Mouse (Mus musculus) testis, postnatal 10 days (tissue): ENCODE measurements around the gene Jazf1.

Source experiments
- DNase-seq: peaks from one replicate; pipeline ENCODE4 v3.0.0; 2021; ENCODE audit warnings: low spot score

Jazf1 gene

DNA sequence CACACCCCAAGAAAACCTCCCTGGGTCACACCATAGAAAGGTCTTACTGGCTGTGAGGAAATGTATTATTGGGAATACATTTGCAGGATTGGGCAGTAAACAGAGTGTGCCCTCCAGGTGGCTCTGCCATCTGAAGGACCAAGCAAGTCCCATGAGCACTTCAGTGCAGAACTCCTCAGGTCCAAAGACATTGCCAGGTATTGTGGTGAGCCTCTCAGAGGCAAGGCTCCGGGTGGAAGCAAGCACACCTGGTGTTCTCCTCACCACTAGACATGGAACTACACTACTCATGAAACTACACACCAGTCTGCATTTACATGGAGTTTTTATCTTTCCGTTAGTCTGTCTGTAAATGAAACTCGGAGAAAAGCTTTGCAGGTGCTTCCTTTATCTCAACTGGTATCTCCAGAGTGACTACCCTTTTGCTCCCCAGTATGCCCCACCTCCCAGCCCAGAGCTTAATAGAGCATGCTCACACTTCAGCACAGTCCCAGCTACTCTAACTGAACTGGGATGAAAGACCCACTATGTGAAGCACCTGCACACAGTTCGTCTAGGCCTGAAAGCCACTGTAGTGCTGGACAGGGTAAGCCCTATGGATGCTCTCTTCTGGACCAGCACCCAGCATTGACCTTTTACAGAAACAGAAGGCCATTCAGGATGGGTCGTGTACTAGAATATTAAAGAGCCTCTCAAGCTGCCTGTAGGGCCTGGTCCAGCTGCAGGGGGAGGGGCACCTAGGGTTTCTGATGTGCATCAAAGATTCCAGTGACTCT, 156.1 kb downstream of the Jazf1 start:
- no peak for DNase-seq

DNA sequence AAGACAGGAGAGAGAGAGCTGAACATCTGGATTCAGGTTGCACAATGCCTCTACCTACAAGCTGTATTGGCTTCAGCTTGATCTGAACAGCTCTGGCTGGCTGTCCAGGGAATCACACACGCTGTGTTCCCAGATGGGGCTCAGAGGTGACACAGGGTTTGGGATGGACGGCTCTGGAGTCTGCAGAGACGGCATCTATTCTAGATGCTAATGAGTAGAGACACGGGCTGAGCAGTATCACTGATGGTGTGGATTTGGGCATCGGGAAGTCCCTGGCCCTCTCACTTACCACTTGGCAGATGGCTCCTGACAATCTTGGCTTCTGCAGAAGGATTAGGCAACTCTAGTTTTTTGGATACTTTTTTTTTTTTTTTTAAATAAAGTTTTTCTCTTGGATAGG, 161.6 kb downstream of the Jazf1 start:
- no peak for DNase-seq

DNA sequence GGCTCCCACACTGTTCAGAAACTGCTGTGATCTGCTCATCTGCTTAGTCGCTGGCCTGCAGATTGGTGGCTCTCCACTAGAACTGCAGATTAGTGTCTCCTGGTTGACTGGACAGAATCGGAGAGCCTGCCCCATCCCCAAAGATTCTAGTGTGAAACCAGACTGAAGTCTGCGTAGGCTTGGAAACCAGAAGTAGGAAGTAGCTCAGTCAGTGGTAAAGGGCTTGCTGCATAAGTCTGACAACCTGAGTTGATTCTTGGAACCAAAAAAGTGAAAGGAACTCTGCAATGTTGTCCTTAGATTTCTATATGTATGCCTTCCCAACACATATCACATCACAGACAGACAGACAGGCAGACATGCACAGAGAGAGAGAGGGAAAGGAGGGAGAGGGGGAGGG, 163.3 kb downstream of the Jazf1 start:
- no peak for DNase-seq

DNA sequence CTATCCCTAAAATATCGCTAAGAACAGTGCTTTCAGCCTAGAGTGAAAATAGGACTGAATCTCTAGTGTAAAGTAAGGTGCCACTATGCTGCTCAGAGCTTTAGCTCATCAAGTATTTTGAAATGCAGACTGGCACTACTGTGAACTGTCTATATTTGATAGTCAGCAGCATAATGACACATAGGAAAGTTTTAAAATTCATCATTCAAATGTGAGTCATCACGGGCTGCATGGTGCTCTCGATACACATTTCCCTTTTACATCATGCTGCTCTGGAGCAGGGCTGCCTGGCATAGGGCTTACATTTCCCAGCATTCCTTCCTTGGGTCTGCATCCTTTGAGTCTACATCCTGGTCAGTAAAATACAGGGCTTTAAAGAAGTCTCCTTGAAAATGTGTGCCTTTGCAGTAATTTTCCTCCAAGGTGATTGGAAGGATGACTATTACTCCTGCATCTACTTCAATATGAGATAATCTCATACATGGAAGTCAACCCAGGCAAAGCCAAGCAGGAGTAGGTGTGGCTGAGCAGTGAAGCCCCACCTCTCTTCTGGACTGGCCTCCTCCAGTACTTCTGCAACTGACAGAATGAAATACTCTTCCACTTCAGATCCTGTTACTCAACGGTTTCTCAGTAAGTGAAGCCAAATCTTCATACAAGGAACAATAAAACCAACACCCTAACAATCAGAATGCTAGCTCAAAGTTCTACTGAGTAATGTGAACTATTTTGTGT, 165.0 kb downstream of the Jazf1 start:
- no peak for DNase-seq

DNA sequence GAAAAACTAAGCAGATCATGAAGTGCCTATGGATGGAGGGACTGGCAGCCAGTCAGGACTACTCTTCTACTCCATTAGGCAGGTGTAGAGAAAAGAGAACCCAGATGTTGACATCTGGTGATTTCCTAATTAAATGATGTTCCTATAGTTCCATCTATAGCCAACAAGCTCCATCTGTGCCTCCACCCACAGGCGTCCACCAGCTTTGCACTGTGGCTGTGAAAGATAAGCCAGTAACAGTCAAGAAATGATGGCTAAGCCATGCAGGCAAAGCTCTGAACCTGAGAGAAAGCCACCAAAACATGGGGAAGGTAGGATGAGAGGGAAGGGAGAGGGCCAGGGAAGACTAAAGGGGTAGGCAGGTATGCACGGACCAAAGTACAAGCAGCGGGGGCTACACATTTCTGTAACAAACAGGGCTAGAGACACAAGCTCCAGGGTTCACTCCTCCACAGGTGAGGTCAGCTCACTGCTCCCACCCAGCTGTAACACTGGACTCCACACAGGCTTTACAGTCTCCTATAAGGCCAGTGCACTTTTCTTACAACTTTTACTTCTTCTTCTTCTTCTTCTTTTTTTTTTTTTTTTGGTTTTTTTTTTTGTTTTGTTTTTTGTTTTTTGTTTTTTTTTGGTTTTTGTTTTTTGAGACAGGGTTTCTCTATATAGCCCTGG, 168.7 kb downstream of the Jazf1 start:
- DNase-seq, result no peak

DNA sequence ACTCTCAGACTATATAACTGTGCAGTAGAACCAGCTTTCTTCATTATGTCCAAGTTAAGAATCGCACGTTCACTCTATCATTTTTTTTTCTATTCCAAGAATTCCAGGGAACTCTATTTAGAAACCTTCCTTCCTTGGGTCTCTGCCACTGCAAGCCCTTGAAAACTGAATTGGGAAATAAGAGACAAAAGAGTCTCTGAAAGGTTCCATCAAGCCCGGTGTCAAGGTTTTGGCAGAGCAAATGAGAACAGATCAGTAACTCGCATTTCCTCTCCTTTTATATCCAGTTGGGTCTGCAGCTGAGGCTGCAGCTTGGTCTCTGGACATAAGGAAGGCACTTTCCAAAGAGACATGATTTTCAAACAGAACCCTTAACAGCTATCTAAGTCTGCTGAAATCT, 173.4 kb downstream of the Jazf1 start:
- no peak for DNase-seq

DNA sequence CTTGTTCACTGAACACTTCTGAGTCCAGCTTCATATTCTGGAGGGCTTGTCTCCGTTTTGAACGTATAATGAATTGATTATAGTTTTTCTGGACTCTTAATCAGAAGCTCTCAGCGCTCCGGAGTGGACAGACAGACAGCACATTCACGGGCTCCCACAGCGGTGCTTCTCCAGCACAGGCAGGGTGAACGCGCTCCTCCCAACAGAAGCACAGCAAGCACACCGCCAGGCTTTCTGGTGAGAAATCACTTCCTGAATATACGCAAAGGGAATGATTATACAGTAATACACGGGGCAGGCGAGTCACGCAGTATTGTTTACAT, 174.0 kb downstream of the Jazf1 start:
- DNase-seq, result no peak

DNA sequence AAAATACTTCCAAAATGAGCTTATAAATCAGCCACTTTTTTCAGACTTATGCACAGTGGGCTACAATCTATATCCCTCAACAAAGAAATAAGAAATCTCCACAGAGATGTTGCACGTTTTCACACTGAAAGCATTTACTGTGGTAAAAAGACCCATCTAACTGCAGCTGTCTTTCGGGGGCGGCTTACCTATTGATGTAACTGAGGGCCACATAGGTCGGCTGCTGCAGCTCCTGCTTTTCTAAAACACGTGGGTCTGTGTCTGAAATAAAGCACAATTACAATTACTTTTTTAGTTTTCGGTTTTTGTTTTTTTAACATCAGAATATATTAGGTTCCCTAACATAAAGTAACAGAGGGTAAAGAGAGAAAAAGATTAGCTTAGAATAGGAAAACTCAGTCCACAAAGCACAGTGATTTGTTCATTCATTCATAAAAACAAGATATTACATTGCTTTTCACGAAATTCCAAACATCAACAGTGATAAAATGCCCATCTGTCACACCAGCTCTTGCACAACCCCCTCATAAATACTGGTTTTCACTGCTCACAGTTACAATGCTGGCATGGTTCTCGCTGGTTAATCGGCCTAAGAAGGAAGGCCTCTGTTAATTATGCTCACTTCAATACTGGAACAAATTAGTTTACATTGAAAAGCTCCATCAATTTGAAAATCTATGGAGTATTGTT, 174.5 kb downstream of the Jazf1 start:
- DNase-seq, result no peak

DNA sequence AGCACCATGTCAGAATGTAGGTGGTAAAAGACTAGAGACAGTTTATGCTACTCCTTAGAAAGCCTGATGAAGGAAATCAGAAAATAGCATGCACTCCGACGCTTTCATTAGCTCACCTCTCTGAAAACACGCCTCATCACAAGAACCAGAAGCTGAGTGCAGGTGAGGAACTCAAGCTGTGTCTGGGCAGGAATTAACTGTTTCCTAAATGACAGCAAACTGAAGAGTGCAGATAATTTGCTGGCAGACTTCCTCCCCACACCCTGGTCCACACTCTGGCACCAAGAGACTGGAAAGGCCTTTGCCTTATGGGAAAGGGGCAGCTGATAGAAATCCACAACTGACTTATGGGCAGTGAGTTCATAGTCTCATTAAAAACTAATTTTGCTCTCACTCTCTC, 175.5 kb downstream of the Jazf1 start:
- DNase-seq, result no peak

DNA sequence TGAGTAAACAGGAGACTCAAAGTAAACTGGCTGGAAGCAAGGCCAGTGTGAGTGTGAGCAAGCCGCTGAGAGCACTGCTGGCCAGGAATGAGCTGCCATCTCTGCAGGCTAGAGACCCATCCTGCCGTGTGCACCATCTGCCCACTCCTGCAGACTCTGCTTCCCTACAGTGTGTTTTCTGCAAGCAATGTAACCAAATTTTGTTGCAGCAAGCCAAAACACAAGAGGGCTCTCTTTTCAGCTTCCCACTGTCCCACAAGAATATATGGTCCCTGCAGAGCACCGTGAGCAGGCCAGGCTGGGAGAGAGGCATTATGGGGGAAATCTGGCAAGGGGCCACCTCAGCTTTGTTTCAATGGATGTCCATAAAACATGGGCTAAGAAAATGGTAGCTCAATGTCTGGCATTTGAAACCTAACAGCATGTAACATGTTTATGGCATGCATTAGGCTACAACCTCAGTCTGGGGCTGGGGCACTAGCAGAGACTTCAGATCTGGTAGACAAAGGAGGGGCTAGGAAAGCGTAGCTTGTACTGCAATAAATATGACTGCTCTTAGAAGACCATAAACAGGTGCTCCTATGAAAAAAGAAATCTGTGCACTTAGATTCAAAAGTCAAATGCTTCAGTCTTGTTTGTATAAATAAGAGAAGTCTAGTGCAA, 180.8 kb downstream of the Jazf1 start:
- no peak for DNase-seq

DNA sequence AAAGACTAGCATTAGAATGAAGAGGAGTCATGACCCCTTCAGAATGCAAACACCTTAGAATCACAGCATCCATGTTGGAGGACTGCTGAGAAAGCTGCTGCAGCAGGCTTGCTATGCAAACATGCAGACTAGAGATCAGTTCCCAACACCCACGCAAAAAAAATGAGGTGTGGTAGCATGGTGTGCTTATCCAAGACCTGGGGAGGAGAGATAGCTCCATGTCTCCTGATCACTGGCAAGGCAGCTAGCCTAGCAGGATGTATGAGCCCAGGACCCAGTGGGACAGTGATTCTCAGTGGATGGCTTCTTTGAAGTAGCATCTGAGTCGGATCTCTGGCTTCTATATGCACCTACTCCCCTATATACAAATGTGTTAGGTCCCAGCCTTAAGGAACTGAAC, 184.7 kb downstream of the Jazf1 start:
- no peak for DNase-seq

DNA sequence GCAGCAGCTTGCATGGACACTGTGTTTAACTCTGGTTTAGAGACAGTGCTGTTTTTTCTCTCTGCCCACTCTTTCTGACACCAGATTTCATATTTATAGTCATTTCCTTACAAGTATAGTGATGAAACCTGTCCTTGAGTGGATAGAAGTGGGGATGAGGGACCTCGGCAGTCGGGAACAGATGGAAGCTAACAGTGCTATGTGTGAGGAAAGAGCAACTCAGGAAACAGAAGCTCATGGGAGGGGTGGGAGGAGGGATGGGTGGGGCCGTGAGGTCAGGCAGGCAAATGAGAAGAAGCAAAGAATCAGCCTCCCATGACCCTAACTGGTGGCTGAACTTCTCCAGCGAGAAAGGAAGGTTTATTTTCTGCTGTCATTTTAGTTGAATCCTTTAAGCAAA, 191.3 kb downstream of the Jazf1 start:
- DNase-seq, result no peak

DNA sequence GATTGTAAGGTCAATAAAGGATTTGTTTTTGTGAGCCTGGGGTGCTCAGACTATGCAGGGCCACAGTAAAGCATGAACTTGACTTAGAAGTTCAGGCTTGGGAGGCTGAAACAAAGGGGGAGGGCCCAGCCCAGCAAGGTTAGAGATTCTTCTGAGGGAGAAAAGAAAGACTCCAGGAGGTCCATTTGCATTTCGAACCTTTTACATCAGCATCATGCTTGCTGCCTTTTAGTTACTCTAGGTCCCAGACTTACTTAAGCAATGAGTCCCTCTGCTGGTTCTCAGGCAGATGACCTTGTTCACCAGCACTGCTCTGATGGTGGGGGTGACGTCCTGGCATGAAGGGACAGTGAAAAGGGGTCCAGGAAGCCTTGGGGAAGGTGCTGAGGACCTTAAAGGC, 197.1 kb downstream of the Jazf1 start:
- DNase-seq, result no peak

DNA sequence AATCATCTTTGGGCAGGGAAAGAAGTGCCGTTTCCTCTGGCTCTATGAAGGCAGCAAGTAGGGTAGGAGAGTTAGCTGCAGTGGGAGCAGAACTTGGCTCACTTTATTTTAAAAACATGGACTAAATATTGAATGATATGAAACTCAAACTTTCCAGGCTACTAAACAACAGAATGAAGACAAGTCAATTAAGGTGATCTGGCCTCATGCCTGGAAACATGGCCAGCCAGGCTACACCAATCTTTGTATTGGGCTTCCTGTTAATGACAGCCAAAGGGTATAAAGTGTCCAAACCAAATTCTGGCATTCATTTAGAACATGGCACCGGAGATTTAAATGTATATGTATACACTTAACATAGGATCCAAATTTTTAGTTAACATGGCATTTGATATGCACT, 199.2 kb downstream of the Jazf1 start:
- no peak for DNase-seq

DNA sequence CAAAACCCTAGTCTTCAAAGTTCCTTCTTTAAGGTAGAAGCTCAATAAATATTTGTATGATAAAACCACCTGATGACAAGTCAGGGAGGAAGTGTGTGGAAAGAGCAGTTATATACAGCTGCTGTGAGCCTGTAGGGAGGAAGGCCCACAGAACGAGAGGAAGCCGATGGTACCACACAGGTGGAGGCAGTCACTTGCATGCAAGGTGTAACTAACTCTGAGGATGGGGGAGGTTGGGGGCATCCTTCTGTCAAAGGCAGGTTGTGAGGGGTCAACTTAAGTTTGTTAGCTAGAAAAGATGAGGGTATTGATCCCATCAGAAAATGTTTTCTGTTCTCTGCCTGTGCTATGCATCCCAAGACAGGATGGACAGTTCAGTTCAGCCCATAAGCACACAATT, 200.1 kb downstream of the Jazf1 start:
- no peak for DNase-seq

DNA sequence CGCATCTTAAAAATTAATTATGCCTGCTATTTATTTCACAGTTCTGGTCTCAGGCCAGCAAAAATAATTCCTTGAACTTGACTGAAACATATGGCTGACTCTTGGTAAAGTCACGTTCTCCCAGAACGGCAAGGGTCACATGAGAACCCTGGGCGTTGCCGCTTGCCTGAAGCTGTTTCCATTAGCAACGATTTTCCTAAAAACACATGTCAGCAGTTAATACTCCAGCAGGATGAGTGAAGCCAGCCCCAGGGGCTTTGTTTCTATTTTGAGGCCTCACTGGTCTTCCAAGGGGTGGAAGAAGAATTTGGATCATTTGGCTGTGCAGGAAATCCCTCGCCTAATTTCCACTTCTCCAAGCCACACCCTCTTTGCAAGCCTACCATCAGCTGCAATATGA, 206.5 kb downstream of the Jazf1 start:
- DNase-seq, result no peak

DNA sequence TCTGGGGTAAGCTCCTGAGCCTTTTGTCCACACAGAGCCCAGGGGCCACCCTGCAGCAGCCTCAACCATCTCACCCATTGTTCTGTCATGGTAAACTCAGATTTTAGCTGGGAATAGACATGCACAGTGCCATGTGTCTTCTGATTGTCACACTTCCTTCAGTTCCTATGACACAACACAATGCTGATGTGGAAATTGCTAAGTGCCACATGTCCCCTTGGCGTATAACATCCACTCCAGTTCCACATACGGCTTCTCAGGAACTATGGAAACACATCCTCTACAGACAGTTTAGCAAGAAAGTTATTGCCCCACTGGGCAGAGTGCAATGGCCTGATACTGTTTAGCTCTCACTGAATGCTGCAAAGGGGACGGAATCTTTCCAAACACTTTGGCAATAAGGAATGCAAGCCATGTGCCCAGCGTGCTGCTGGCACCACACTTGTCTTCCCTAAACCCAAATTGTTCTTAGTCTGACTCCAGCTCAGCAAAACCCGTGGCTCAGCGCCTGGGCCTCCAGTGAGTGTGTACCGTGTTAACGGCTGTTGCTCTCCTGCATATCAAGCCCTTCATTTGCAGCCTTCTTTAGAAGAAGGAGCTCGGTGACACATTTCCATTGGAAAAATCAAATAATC, 207.1 kb downstream of the Jazf1 start:
- DNase-seq, result no peak

DNA sequence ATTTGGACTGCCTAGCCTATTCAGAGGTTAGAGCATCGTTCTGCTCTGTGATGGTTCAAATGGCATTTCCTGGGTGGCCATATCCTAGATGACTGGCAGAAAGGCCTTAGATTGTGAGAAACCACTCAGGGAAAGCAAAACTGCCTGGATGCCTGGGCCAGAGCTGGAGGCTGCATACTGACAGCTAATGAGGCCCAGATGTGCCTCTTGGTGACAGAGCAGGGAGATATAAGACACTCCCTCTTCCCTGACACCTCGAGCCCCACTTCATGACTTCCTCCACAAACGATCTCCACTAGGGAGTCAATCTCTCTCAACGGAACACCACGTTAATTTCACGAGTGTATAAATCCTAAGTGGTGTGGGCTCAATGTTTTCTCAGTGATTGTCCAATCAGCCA, 207.7 kb downstream of the Jazf1 start:
- no peak for DNase-seq

DNA sequence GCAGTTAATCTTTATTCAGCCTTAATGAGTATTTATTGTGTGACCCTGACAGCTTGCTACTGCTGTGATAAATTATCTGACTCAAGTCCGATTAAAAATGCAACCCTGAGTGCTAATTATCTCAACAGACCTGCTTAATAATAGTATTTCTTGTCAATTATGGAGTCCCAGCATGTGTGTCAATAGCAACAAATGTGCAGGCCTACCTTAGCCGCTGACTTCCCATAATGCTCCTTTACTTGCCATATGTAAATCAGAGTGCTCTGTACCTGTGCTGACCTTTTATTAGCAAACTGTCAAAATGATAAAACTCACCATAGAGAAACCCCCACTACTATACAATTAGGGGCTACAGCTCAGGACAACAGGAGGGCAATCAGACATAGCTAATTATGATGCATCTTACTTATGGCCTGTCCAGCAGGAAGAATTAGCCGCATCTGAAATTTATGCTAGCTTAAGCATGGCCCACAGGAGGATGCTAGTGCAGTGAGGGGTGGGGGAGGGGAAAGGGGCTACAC, 209.5 kb downstream of the Jazf1 start:
- no peak for DNase-seq

DNA sequence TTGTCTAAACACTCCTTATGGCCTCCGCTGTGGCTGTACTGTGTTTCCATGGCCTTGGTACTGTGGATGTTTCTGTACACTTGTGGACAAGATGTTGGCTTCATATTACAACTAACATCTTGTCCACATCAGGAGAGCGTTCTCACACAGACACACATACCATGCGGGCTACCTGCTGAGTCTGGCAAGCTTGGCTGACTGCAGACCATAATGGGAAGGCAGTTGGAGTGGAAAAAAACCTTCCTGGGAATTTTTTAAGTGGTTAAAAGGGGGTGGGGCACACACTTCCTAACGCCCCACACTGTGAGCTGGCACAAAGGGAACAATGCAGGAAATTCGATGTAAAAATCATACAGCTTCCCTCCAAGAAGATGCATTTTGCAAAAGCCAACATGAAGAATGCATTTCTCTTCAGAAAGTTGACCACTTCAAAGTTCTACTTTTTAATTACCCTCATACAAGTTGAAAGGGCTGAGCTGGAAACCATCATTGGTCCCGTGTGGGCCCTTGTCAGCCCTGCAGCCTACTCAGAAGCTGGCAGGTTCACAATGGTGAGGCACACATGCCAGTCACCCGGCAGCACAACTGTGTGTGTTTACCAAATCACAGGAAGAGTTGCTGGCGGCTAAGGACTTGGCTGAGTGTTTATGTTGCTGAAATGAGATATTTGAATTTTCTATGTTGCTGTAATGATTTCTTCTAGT, 215.9 kb downstream of the Jazf1 start:
- DNase-seq, result no peak

DNA sequence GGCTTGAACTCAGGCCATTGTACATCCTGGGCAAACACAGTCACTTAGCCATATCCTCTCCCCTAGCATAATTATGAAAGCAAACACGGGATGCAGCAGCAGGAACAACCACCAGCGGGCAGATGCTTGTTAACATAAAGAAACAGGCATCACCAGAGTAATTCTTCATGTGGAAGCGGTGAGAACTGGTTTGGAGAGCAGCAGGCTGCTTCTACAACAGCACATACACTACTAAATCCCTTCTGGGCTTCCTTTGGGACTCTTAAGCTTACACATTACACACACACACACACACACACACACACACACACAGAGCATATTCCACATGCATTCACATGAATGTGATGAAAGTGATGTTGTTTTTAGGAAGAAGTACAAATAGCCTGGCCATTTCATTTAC, 216.5 kb downstream of the Jazf1 start:
- DNase-seq, result no peak
